Mouse (Mus musculus) limb, embryonic 11.5 days (tissue): ENCODE measurements around the gene Foxd2. TPM values are rescaled to one million over a fixed set of nuclear protein-coding genes. Genes with fewer than 3 reads are reported as not detected.

Experiments used
- ATAC-seq: fragments of 200-750 bp; cut with Nextera tagmentation; 2 replicates; pipeline ENCODE4 v1.8.0; 2017; ENCODE audit warnings: low read depth; ENCODE audit not compliant: insufficient number of reproducible peaks, low FRiP score, low TSS enrichment
- DNase-seq: peaks from one replicate; pipeline ENCODE4 v3.0.0-alpha.2; 2015; ENCODE audit warnings: low spot score
- H3K27ac ChIP-seq: fragments of 300-500 bp; sonication (generic); replicated peaks from 2 replicates; pipeline ENCODE4 v1.5.1; 2014; ENCODE audit warnings: low read depth, mild to moderate bottlenecking, low read length
- H3K27me3 ChIP-seq: fragments of 300-500 bp; sonication (generic); 2 replicates; pipeline ENCODE4 v1.6.1; 2014; ENCODE audit warnings: mild to moderate bottlenecking, low read length, mixed read lengths; ENCODE audit not compliant: control insufficient read depth, insufficient read depth
- H3K36me3 ChIP-seq: fragments of 300-500 bp; sonication (generic); 2 replicates; pipeline ENCODE4 v1.6.1; 2014; ENCODE audit warnings: mild to moderate bottlenecking, low read length, moderate library complexity, mixed read lengths; ENCODE audit not compliant: control insufficient read depth, insufficient read depth
- H3K4me1 ChIP-seq: fragments of 300-500 bp; sonication (generic); 2 replicates; pipeline ENCODE4 v1.6.1; 2014; ENCODE audit warnings: low read length, mixed read lengths; ENCODE audit not compliant: control insufficient read depth, insufficient read depth
- H3K4me2 ChIP-seq: fragments of 300-500 bp; sonication (generic); 2 replicates; pipeline ENCODE4 v1.6.1; 2014; ENCODE audit warnings: low read depth, mild to moderate bottlenecking, moderate library complexity; ENCODE audit not compliant: severe bottlenecking
- H3K4me3 ChIP-seq: fragments of 300-500 bp; sonication (generic); 2 replicates; pipeline ENCODE4 v1.5.1; 2014; ENCODE audit warnings: low read depth, low read length
- H3K9ac ChIP-seq: fragments of 300-500 bp; sonication (generic); 2 replicates; pipeline ENCODE4 v1.6.1; 2014; ENCODE audit warnings: mild to moderate bottlenecking, low read length
- H3K9me3 ChIP-seq: fragments of 300-500 bp; sonication (generic); 2 replicates; pipeline ENCODE4 v1.6.1; 2016; ENCODE audit warnings: low read length; ENCODE audit not compliant: control insufficient read depth
- WGBS: fragments of 180-500 bp; shearing (Covaris S2); extraction: QIAGEN DNeasy Blood & Tissue Kit; methylation state at CpG from one replicate; pipeline ENCODE4 v1.1.7; 2014; 5-methylcytosine and 5-hydroxymethylcytosine counted together
- polyA plus RNA-seq: library from polyadenylated mRNA; unstranded; fragments of >200 nt; fragmentation: Nextera tagmentation; extraction: Ambion mirVana; gene quantifications from 2 replicates; pipeline ENCODE4 v1.2.1, GENCODE M21; 2014

Foxd2 gene
- polyA plus RNA-seq, 1 experiment from 2014 or later: 0.20 TPM

- WGBS: under 1% methylated on average over 120 of the region's 125 CpGs
- DNase-seq: peak; percentile 64
- Histone ChIP-seq H3K9ac (no peak overlapping the region), H3K27me3 (peaks cover 78% of the 10 kb centered on the region), H3K4me1 (peaks cover 2% of the 10 kb centered on the region), H3K27ac (no peak overlapping the region), H3K36me3 (no peaks in the 10 kb centered on the region), H3K4me3 (peak overlapping the region; percentile 30), H3K9me3 (no peaks in the 10 kb centered on the region), H3K4me2 (peak overlapping the region; percentile 49)
- ATAC-seq: 0 out of 2 replicates have a peak, but pooled peaks have one; percentile 46
Measured at GRCm38 (mm10) chr4:114924971-114925916, 16.6 kb upstream of the Foxd2 start.

- ATAC-seq: no peak
- Histone ChIP-seq H3K27ac (no peak overlapping the region), H3K9me3 (no peaks in the 10 kb centered on the region), H3K4me2 (no peak overlapping the region), H3K9ac (no peak overlapping the region), H3K4me3 (no peak overlapping the region), H3K36me3 (no peaks in the 10 kb centered on the region), H3K4me1 (0 out of 2 replicates have a peak, but pooled peaks cover 2% of the 10 kb centered on the region), H3K27me3 (peaks cover 70% of the 10 kb centered on the region)
- peak; percentile 77 for DNase-seq
- WGBS: 43% methylated on average over 2 of the region's 2 CpGs
Measured at GRCm38 (mm10) chr4:114917091-114917490, 8.4 kb upstream of the Foxd2 start.

- ATAC-seq: no peak
- H3K9me3 ChIP-seq: no peaks in the 10 kb centered on the region
- no peak overlapping the region for H3K4me2 ChIP-seq
- peaks cover 72% of the 10 kb centered on the region for H3K27me3 ChIP-seq
- 37% methylated on average over 4 of the region's 4 CpGs for WGBS
- no peak for DNase-seq
- no peaks in the 10 kb centered on the region for H3K36me3 ChIP-seq
- no peak overlapping the region for H3K27ac ChIP-seq
- no peak overlapping the region for H3K4me3 ChIP-seq
- 0 out of 2 replicates have a peak, but pooled peaks cover 2% of the 10 kb centered on the region for H3K4me1 ChIP-seq
- no peak overlapping the region for H3K9ac ChIP-seq
Measured at GRCm38 (mm10) chr4:114916056-114916455, 7.4 kb upstream of the Foxd2 start.

GRCm38 (mm10) chr4:114913594-114913962, 4.9 kb upstream of the Foxd2 start:
- Histone ChIP-seq H3K36me3 (no peaks in the 10 kb centered on the region), H3K4me3 (no peak overlapping the region; the same call in 1 of the 2 replicates), H3K27ac (no peak overlapping the region), H3K4me1 (peaks cover 6% of the 10 kb centered on the region; the same call in 1 of the 2 replicates), H3K9me3 (no peaks in the 10 kb centered on the region), H3K4me2 (no peak overlapping the region), H3K9ac (no peak overlapping the region), H3K27me3 (peaks cover 91% of the 10 kb centered on the region)
- under 1% methylated on average over 13 of the region's 13 CpGs for WGBS
- 0 out of 2 replicates have a peak, but pooled peaks have one; percentile 4 for ATAC-seq
- DNase-seq: peak; percentile 86

GRCm38 (mm10) chr4:114912705-114913593, 4.3 kb upstream of the Foxd2 start:
- 2% methylated on average over 35 of the region's 35 CpGs for WGBS
- Histone ChIP-seq H3K9me3 (no peaks in the 10 kb centered on the region), H3K9ac (no peak overlapping the region), H3K4me1 (peaks cover 10% of the 10 kb centered on the region), H3K27me3 (peaks cover 95% of the 10 kb centered on the region), H3K4me2 (no peak overlapping the region), H3K36me3 (no peaks in the 10 kb centered on the region), H3K27ac (no peak overlapping the region), H3K4me3 (no peak overlapping the region)
- no peak for ATAC-seq
- DNase-seq: peak; percentile 51

GRCm38 (mm10) chr4:114909602-114910484, 1.2 kb upstream of the Foxd2 start:
- no peaks in the 10 kb centered on the region for H3K36me3 ChIP-seq
- H3K4me1 ChIP-seq: peaks cover 15% of the 10 kb centered on the region
- peak overlapping the region; percentile 37 for H3K4me3 ChIP-seq
- DNase-seq (peak; percentile 82), ATAC-seq (no peak)
- H3K9ac ChIP-seq: no peak overlapping the region
- WGBS: 2% methylated on average over 20 of the region's 20 CpGs
- H3K4me2 ChIP-seq: peak overlapping the region; percentile 71
- H3K9me3 ChIP-seq: no peaks in the 10 kb centered on the region
- no peak overlapping the region for H3K27ac ChIP-seq
- H3K27me3 ChIP-seq: peaks cover 99% of the 10 kb centered on the region

GRCm38 (mm10) chr4:114907951-114908828, 483 bp downstream of the Foxd2 start:
- peak; percentile 22 for ATAC-seq
- Histone ChIP-seq H3K27me3 (peaks cover 98% of the 10 kb centered on the region), H3K36me3 (no peaks in the 10 kb centered on the region), H3K4me2 (peak overlapping the region; percentile 71), H3K27ac (no peak overlapping the region), H3K9me3 (no peaks in the 10 kb centered on the region), H3K4me1 (peaks cover 15% of the 10 kb centered on the region), H3K9ac (peak overlapping the region; percentile 30; the same call in 1 of the 2 replicates), H3K4me3 (peak overlapping the region; percentile 37)
- peak; percentile 70 for DNase-seq
- under 1% methylated on average over 86 of the region's 103 CpGs for WGBS
